Mouse (Mus musculus) embryo, embryonic 11 days (tissue): ENCODE measurements around the gene Ckap4.

Source experiments
- DNase-seq: peaks from one replicate; pipeline ENCODE4 v3.0.0-alpha.2; 2015

Gene Ckap4

GRCm38 (mm10) chr10:84533912-84534671, at the start of gene Ckap4:
TSS of gene Ckap4 (minus strand) at chr10:84534062.
- peak; percentile 94 for DNase-seq

- no peak for DNase-seq
Observed at GRCm38 (mm10) chr10:84582236-84582635, 48.4 kb upstream of the Ckap4 start.

GRCm38 (mm10) chr10:84581191-84581590, 47.3 kb upstream of the Ckap4 start:
- DNase-seq, result no peak

GRCm38 (mm10) chr10:84579527-84579926, 45.7 kb upstream of the Ckap4 start:
- no peak for DNase-seq

GRCm38 (mm10) chr10:84578738-84579137, 44.9 kb upstream of the Ckap4 start:
- no peak for DNase-seq

GRCm38 (mm10) chr10:84577071-84577727, 43.3 kb upstream of the Ckap4 start:
- peak; percentile 70 for DNase-seq

GRCm38 (mm10) chr10:84576395-84577070, 42.7 kb upstream of the Ckap4 start, which contains the start of gene Tcp11l2:
TSS of gene Tcp11l2 (plus strand) at chr10:84576626.
- peak; percentile 96 for DNase-seq

GRCm38 (mm10) chr10:84576029-84576394, 42.1 kb upstream of the Ckap4 start:
- peak; percentile 81 for DNase-seq

GRCm38 (mm10) chr10:84573671-84574420, 40.0 kb upstream of the Ckap4 start:
- DNase-seq, result no peak

- DNase-seq, result no peak
Observed at GRCm38 (mm10) chr10:84571052-84571639, 37.3 kb upstream of the Ckap4 start.

- no peak for DNase-seq
Observed at GRCm38 (mm10) chr10:84564427-84564826, 30.6 kb upstream of the Ckap4 start.

- peak; percentile 53 for DNase-seq
Observed at GRCm38 (mm10) chr10:84562567-84563554, 29.0 kb upstream of the Ckap4 start.

- DNase-seq, result peak; percentile 38
Observed at GRCm38 (mm10) chr10:84562121-84562520, 28.3 kb upstream of the Ckap4 start.

GRCm38 (mm10) chr10:84559986-84560385, 26.1 kb upstream of the Ckap4 start:
- DNase-seq, result no peak

- DNase-seq, result no peak
Observed at GRCm38 (mm10) chr10:84558511-84558910, 24.6 kb upstream of the Ckap4 start.

GRCm38 (mm10) chr10:84556120-84556519, 22.3 kb upstream of the Ckap4 start:
- DNase-seq, result no peak

- DNase-seq, result no peak
Observed at GRCm38 (mm10) chr10:84554291-84555009, 20.6 kb upstream of the Ckap4 start.

- no peak for DNase-seq
Observed at GRCm38 (mm10) chr10:84552477-84552876, 18.6 kb upstream of the Ckap4 start.

GRCm38 (mm10) chr10:84551846-84552245, 18.0 kb upstream of the Ckap4 start:
- DNase-seq, result no peak

- no peak for DNase-seq
Observed at GRCm38 (mm10) chr10:84549920-84550293, 16.0 kb upstream of the Ckap4 start.
